Mouse (Mus musculus) hindbrain, postnatal 0 days (tissue): ENCODE results near the gene Dnal4. TPM values are rescaled to one million over a fixed set of nuclear protein-coding genes. Genes with fewer than 3 reads are reported as not detected.

Source experiments
- ATAC-seq: fragments of 200-750 bp; cut with Nextera tagmentation; 2 replicates; pipeline ENCODE4 v1.8.0; 2017; ENCODE audit warnings: mild to moderate bottlenecking, moderate TSS enrichment, moderate library complexity
- DNase-seq: peaks from one replicate; pipeline ENCODE4 v3.0.0-alpha.2; 2015; ENCODE audit warnings: low spot score
- H3K27ac ChIP-seq: fragments of 300-500 bp; sonication (generic); 2 replicates; pipeline ENCODE4 v1.5.1; 2014; ENCODE audit warnings: mild to moderate bottlenecking
- H3K27me3 ChIP-seq: fragments of 300-500 bp; sonication (generic); 2 replicates; pipeline ENCODE4 v1.6.1; 2014; ENCODE audit warnings: low read length, mixed read lengths; ENCODE audit not compliant: insufficient read depth
- H3K36me3 ChIP-seq: fragments of 300-500 bp; sonication (generic); 2 replicates; pipeline ENCODE4 v1.6.1; 2014; ENCODE audit warnings: low read length, mixed read lengths; ENCODE audit not compliant: insufficient read depth
- H3K4me1 ChIP-seq: fragments of 300-500 bp; sonication (generic); 2 replicates; pipeline ENCODE4 v1.6.1; 2014; ENCODE audit warnings: antibody characterized with exemption, low read length, mixed read lengths; ENCODE audit not compliant: insufficient read depth
- H3K4me2 ChIP-seq: fragments of 300-500 bp; sonication (generic); 2 replicates; pipeline ENCODE4 v1.6.1; 2014; ENCODE audit warnings: low read depth, mild to moderate bottlenecking, low read length, moderate library complexity, mixed read lengths
- H3K4me3 ChIP-seq: fragments of 300-500 bp; sonication (generic); 2 replicates; pipeline ENCODE4 v1.5.1; 2014; ENCODE audit warnings: low read length
- H3K9ac ChIP-seq: fragments of 300-500 bp; sonication (generic); replicated peaks from 2 replicates; pipeline ENCODE4 v1.6.1; 2014; ENCODE audit warnings: mild to moderate bottlenecking, low read length, moderate library complexity, mixed read lengths
- H3K9me3 ChIP-seq: fragments of 300-500 bp; sonication (generic); 2 replicates; pipeline ENCODE4 v1.6.1; 2016; ENCODE audit warnings: low read length, mixed read lengths
- CTCF ChIP-seq: IDR thresholded peaks from 2 replicates; pipeline ENCODE4 v1.5.1; 2016; ENCODE audit warnings: antibody characterized with exemption, control low read depth, low read depth
- WGBS: fragments of 180-500 bp; shearing (Covaris S2); extraction: QIAGEN DNeasy Blood & Tissue Kit; methylation state at CpG from one replicate; pipeline ENCODE4 v1.1.7; 2014; 5-methylcytosine and 5-hydroxymethylcytosine counted together
- polyA plus RNA-seq: library from polyadenylated mRNA; unstranded; fragments of >200 nt; fragmentation: Nextera tagmentation; extraction: Ambion mirVana; gene quantifications from 2 replicates; pipeline ENCODE4 v1.2.1, GENCODE M21; 2015
- total RNA-seq: library from RNA; depleted of rRNA; stranded (reverse); fragments of >200 nt; gene quantifications from 2 replicates; pipeline ENCODE4 v1.2.3, GENCODE M21; 2014

The Dnal4 gene
- total and polyA plus RNA-seq, 2 experiments from 2014 or later: 50.3 to 54.0 TPM

DNA sequence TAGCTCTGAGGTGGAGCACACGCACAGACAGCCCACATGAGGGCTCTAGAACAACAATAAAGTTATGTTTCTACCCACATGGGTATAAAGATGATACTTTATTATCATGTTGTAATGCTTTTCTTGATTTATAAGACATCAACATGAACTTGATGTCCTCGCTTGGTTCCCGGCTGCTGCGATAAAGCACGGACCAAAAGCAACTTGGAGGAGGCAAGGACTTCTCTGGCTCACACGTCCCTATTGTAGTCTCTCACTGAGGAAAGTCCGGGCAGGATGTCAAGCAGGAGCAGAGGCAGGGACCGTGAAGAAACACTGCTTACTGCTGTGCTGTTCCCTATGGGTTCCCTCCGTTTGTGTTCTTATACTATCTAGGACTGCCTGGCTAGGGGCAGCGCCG lies 33.6 kb downstream of the Dnal4 start:
- Histone ChIP-seq H3K27me3 (no peaks in the 10 kb centered on the region), H3K4me3 (no peak overlapping the region), H3K4me1 (peaks cover 7% of the 10 kb centered on the region; the same call in 1 of the 2 replicates), H3K27ac (no peak overlapping the region), H3K9ac (no peak overlapping the region), H3K36me3 (peaks cover 3% of the 10 kb centered on the region; the same call in 1 of the 2 replicates), H3K4me2 (no peak overlapping the region), H3K9me3 (no peaks in the 10 kb centered on the region)
- WGBS: 90% methylated on average over 11 of the region's 11 CpGs
- DNase-seq: no peak
- no peak for ATAC-seq
- no peak for TF ChIP-seq CTCF

DNA sequence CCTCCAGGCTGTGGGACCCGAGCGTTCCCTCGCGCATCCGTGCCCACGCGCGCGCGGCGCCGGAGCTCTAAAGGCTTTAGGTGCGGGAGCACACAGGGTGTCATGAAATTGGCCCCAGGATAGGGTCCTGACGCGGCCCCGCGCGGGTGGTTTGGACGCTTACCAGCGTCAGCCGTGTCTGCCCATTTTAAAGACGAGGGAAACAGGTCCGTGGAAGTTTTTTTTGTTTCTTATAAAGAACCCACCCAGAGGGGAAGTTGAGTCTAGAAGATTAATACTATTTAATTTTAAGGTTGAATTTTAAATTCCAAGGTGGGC lies 35.0 kb downstream of the Dnal4 start:
- ATAC-seq: no peak
- H3K4me3 ChIP-seq: peak overlapping the region; percentile 96

GRCm38 (mm10) chr15:79741921-79742705 lies 35.5 kb downstream of the Dnal4 start, which contains the start of gene Sun2:
Sun2 (minus strand) TSS chr15:79742536.
- no peak for TF ChIP-seq CTCF
- Histone ChIP-seq H3K27me3 (no peaks in the 10 kb centered on the region), H3K36me3 (peaks cover 20% of the 10 kb centered on the region; the same call in 1 of the 2 replicates), H3K4me2 (peak within 1 kb of the TSS; percentile 80), H3K4me3 (peak within 1 kb of the TSS; percentile 96), H3K9ac (peak within 1 kb of the TSS; percentile 93), H3K4me1 (peaks cover 7% of the 10 kb centered on the region; the same call in 1 of the 2 replicates), H3K27ac (peak within 1 kb of the TSS; percentile 83), H3K9me3 (no peaks in the 10 kb centered on the region)
- ATAC-seq (peak; percentile 94), DNase-seq (peak; percentile 96)
- under 1% methylated on average over 76 of the region's 93 CpGs for WGBS

More for the DNA sequence above, 35.0 kb downstream of the Dnal4 start:
- no peaks in the 10 kb centered on the region for H3K27me3 ChIP-seq
- WGBS: under 1% methylated on average over 23 of the region's 23 CpGs
- peak overlapping the region; percentile 80 for H3K4me2 ChIP-seq
- peak overlapping the region; percentile 93 for H3K9ac ChIP-seq
- H3K4me1 ChIP-seq: peaks cover 7% of the 10 kb centered on the region; the same call in 1 of the 2 replicates
- H3K36me3 ChIP-seq: peaks cover 15% of the 10 kb centered on the region; the same call in 1 of the 2 replicates
- no peak for TF ChIP-seq CTCF
- H3K9me3 ChIP-seq: no peaks in the 10 kb centered on the region
- no peak for DNase-seq
- peak overlapping the region; percentile 83; the same call in 1 of the 2 replicates for H3K27ac ChIP-seq

- Histone ChIP-seq H3K36me3 (peaks cover 28% of the 10 kb centered on the region; the same call in 1 of the 2 replicates), H3K27me3 (no peaks in the 10 kb centered on the region), H3K27ac (peak overlapping the region; percentile 83), H3K4me1 (peaks cover 7% of the 10 kb centered on the region; the same call in 1 of the 2 replicates), H3K4me3 (peak overlapping the region; percentile 96), H3K4me2 (peak overlapping the region; percentile 80), H3K9ac (peak overlapping the region; percentile 93), H3K9me3 (no peaks in the 10 kb centered on the region)
- no peak for DNase-seq
- ATAC-seq: no peak
- 19% methylated on average over 14 of the region's 14 CpGs for WGBS
- no peak for TF ChIP-seq CTCF
Observed at GRCm38 (mm10) chr15:79741173-79741858, 36.3 kb downstream of the Dnal4 start.

- 82% methylated on average over 3 of the region's 3 CpGs for WGBS
- Histone ChIP-seq H3K4me3 (peak overlapping the region; percentile 96; the same call in 1 of the 2 replicates), H3K4me2 (peak overlapping the region; percentile 80), H3K27ac (no peak overlapping the region), H3K4me1 (peaks cover 7% of the 10 kb centered on the region; the same call in 1 of the 2 replicates), H3K9me3 (no peaks in the 10 kb centered on the region), H3K36me3 (peaks cover 31% of the 10 kb centered on the region; the same call in 1 of the 2 replicates), H3K9ac (peak overlapping the region; percentile 93; the same call in 1 of the 2 replicates), H3K27me3 (no peaks in the 10 kb centered on the region)
- ATAC-seq (no peak), DNase-seq (no peak)
- 0 out of 2 replicates have a peak, but pooled peaks have one; percentile 8 for TF ChIP-seq CTCF
Observed at GRCm38 (mm10) chr15:79740739-79741138, 36.9 kb downstream of the Dnal4 start.

DNA sequence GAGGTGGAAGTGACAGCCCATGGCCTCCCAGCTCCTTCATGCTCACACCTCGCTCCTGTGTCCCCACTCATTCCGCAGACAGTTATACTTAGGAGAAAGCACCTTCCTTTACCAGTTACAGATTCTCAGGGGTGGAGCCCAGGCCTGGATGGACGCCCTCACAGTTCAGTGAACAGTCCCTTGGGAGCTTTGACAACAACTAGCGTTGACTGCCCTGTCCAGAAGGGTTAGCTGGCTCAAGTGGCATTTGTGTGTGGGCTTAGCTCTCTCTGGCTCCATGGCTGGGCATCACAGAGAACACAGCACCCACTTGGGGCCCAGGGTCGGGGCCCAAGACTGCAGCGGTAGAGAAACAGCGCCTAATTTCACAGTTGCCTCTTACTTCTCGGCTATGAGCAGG lies 43.3 kb downstream of the Dnal4 start:
- Histone ChIP-seq H3K9ac (no peak overlapping the region), H3K27me3 (no peaks in the 10 kb centered on the region), H3K4me3 (no peak overlapping the region), H3K27ac (no peak overlapping the region), H3K4me1 (no peaks in the 10 kb centered on the region), H3K9me3 (no peaks in the 10 kb centered on the region), H3K36me3 (peaks cover 71% of the 10 kb centered on the region), H3K4me2 (no peak overlapping the region)
- WGBS: 85% methylated on average over 8 of the region's 8 CpGs
- no peak for TF ChIP-seq CTCF
- DNase-seq (no peak), ATAC-seq (no peak)
